Mouse (Mus musculus): ENCODE data around the gene Erich6b. TPM values are rescaled to one million over a fixed set of nuclear protein-coding genes. Genes with fewer than 3 reads are reported as not detected.

Erich6b gene
- total and polyA plus RNA-seq, 2 experiments from 2014 or later, result not detected

GRCm38 (mm10) chr14:75646060-75646459 is 4.0 kb downstream of the Erich6b start:
- peaks cover 7% of the 10 kb centered on the region; the same call in 1 of the 2 replicates for H3K4me1 ChIP-seq (ENCODE audit: control insufficient read depth, insufficient read depth)
- H3K36me3 ChIP-seq (replicated peaks; ENCODE audit: control insufficient read depth, insufficient read depth, low read length), result no peaks in the 10 kb centered on the region
- no peak overlapping the region for H3K4me2 ChIP-seq (ENCODE audit: low read depth, low read length)
- no peak for TF ChIP-seq EP300 (IDR thresholded peaks at IDR 0.05; ENCODE audit: low read depth)
- no peak for TF ChIP-seq CTCF (IDR thresholded peaks at IDR 0.05; ENCODE audit: low read depth)
- no peak overlapping the region for H3K9ac ChIP-seq (replicated peaks; ENCODE audit: low read depth, low read length)
- H3K9me3 ChIP-seq (replicated peaks; ENCODE audit: control insufficient read depth, low read length), result no peaks in the 10 kb centered on the region
- no peaks in the 10 kb centered on the region for H3K27me3 ChIP-seq (ENCODE audit: control insufficient read depth, insufficient read depth, low read length)
- DNase-seq (ENCODE audit: low spot score), result no peak
- H3K27ac ChIP-seq (ENCODE audit: low read depth), result no peak overlapping the region
- no peak for ATAC-seq (ENCODE audit: insufficient read depth, low read depth)
- no peak overlapping the region for H3K4me3 ChIP-seq (ENCODE audit: low read depth, low read length)
- WGBS, result 68% methylated on average over 9 of the region's 9 CpGs

- TF ChIP-seq CTCF (IDR thresholded peaks at IDR 0.05; ENCODE audit: low read depth) (no peak), EP300 (IDR thresholded peaks at IDR 0.05; ENCODE audit: low read depth) (no peak)
- no peak overlapping the region for H3K9ac ChIP-seq (replicated peaks; ENCODE audit: low read depth, low read length)
- DNase-seq (ENCODE audit: low spot score), result no peak
- WGBS, result 65% methylated on average over 20 of the region's 20 CpGs
- H3K4me1 ChIP-seq (ENCODE audit: control insufficient read depth, insufficient read depth), result peaks cover 10% of the 10 kb centered on the region; the same call in 1 of the 2 replicates
- no peaks in the 10 kb centered on the region for H3K9me3 ChIP-seq (replicated peaks; ENCODE audit: control insufficient read depth, low read length)
- H3K4me3 ChIP-seq (ENCODE audit: low read depth, low read length), result no peak overlapping the region
- ATAC-seq (ENCODE audit: insufficient read depth, low read depth), result no peak
- no peaks in the 10 kb centered on the region for H3K27me3 ChIP-seq (ENCODE audit: control insufficient read depth, insufficient read depth, low read length)
- no peak overlapping the region for H3K4me2 ChIP-seq (ENCODE audit: low read depth, low read length)
- H3K36me3 ChIP-seq (replicated peaks; ENCODE audit: control insufficient read depth, insufficient read depth, low read length), result no peaks in the 10 kb centered on the region
- H3K27ac ChIP-seq (ENCODE audit: low read depth), result no peak overlapping the region
Measured at GRCm38 (mm10) chr14:75646968-75647829, 5.1 kb downstream of the Erich6b start.

- no peak overlapping the region for H3K27ac ChIP-seq (ENCODE audit: low read depth)
- H3K4me1 ChIP-seq (ENCODE audit: control insufficient read depth, insufficient read depth), result no peaks in the 10 kb centered on the region; the same call in 1 of the 2 replicates
- ATAC-seq (ENCODE audit: insufficient read depth, low read depth) (peak; percentile 27; the same call in 1 of the 2 replicates), DNase-seq (ENCODE audit: low spot score) (peak; percentile 13)
- no peak overlapping the region for H3K4me2 ChIP-seq (ENCODE audit: low read depth, low read length)
- no peak overlapping the region for H3K9ac ChIP-seq (replicated peaks; ENCODE audit: low read depth, low read length)
- no peak for TF ChIP-seq EP300 (IDR thresholded peaks at IDR 0.05; ENCODE audit: low read depth)
- no peak for TF ChIP-seq CTCF (IDR thresholded peaks at IDR 0.05; ENCODE audit: low read depth)
- H3K9me3 ChIP-seq (replicated peaks; ENCODE audit: control insufficient read depth, low read length), result no peaks in the 10 kb centered on the region
- no peaks in the 10 kb centered on the region for H3K36me3 ChIP-seq (replicated peaks; ENCODE audit: control insufficient read depth, insufficient read depth, low read length)
- WGBS, result 22% methylated on average over 6 of the region's 6 CpGs
- H3K27me3 ChIP-seq (ENCODE audit: control insufficient read depth, insufficient read depth, low read length), result no peaks in the 10 kb centered on the region
- no peak overlapping the region for H3K4me3 ChIP-seq (ENCODE audit: low read depth, low read length)
Measured at GRCm38 (mm10) chr14:75660936-75661335, 18.9 kb downstream of the Erich6b start.

GRCm38 (mm10) chr14:75661548-75661947 is 19.5 kb downstream of the Erich6b start:
- Histone ChIP-seq H3K4me3 (ENCODE audit: low read depth, low read length) (no peak overlapping the region), H3K9me3 (replicated peaks; ENCODE audit: control insufficient read depth, low read length) (no peaks in the 10 kb centered on the region), H3K27ac (ENCODE audit: low read depth) (no peak overlapping the region), H3K4me1 (ENCODE audit: control insufficient read depth, insufficient read depth) (no peaks in the 10 kb centered on the region; the same call in 1 of the 2 replicates), H3K27me3 (ENCODE audit: control insufficient read depth, insufficient read depth, low read length) (no peaks in the 10 kb centered on the region), H3K36me3 (replicated peaks; ENCODE audit: control insufficient read depth, insufficient read depth, low read length) (no peaks in the 10 kb centered on the region), H3K9ac (replicated peaks; ENCODE audit: low read depth, low read length) (no peak overlapping the region), H3K4me2 (ENCODE audit: low read depth, low read length) (no peak overlapping the region)
- TF ChIP-seq CTCF (IDR thresholded peaks at IDR 0.05; ENCODE audit: low read depth) (no peak), EP300 (IDR thresholded peaks at IDR 0.05; ENCODE audit: low read depth) (no peak)
- ATAC-seq (ENCODE audit: insufficient read depth, low read depth), result no peak
- WGBS, result 75% methylated on average over 8 of the region's 8 CpGs
- no peak for DNase-seq (ENCODE audit: low spot score)

- H3K27ac ChIP-seq (ENCODE audit: low read depth), result no peak overlapping the region
- no peak for TF ChIP-seq CTCF (IDR thresholded peaks at IDR 0.05; ENCODE audit: low read depth)
- TF ChIP-seq EP300 (IDR thresholded peaks at IDR 0.05; ENCODE audit: low read depth), result no peak
- no peak overlapping the region for H3K4me3 ChIP-seq (ENCODE audit: low read depth, low read length)
- WGBS, result 89% methylated on average over 2 of the region's 2 CpGs
- H3K9ac ChIP-seq (replicated peaks; ENCODE audit: low read depth, low read length), result no peak overlapping the region
- no peaks in the 10 kb centered on the region; the same call in 1 of the 2 replicates for H3K4me1 ChIP-seq (ENCODE audit: control insufficient read depth, insufficient read depth)
- no peaks in the 10 kb centered on the region for H3K36me3 ChIP-seq (replicated peaks; ENCODE audit: control insufficient read depth, insufficient read depth, low read length)
- ATAC-seq (ENCODE audit: insufficient read depth, low read depth) (no peak), DNase-seq (ENCODE audit: low spot score) (no peak)
- H3K9me3 ChIP-seq (replicated peaks; ENCODE audit: control insufficient read depth, low read length), result no peaks in the 10 kb centered on the region
- H3K27me3 ChIP-seq (ENCODE audit: control insufficient read depth, insufficient read depth, low read length), result no peaks in the 10 kb centered on the region
- H3K4me2 ChIP-seq (ENCODE audit: low read depth, low read length), result no peak overlapping the region
Measured at GRCm38 (mm10) chr14:75665430-75666180, 23.5 kb downstream of the Erich6b start.
